Mouse (Mus musculus): ENCODE measurements around the gene Aldh3b2. TPM values are rescaled to one million over a fixed set of nuclear protein-coding genes. Genes with fewer than 3 reads are reported as not detected.
A peak's percentile ranks its signal among the peaks of the same experiment; 100 is the strongest.

The Aldh3b2 gene
- polyA plus RNA-seq, 1 experiment from 2014 or later = 25.3 TPM

GRCm38 (mm10) chr19:3988750-3989149, 16.6 kb downstream of the Aldh3b2 start:
- Histone ChIP-seq H3K4me2 (replicated peaks) (no peak overlapping the region), H3K9me3 (replicated peaks) (no peaks in the 10 kb centered on the region), H3K27ac (replicated peaks) (no peak overlapping the region), H3K36me3 (no peaks in the 10 kb centered on the region), H3K4me3 (replicated peaks) (no peak overlapping the region), H3K27me3 (no peaks in the 10 kb centered on the region), H3K4me1 (peaks cover 14% of the 10 kb centered on the region), H3K9ac (no peak overlapping the region)
- no peak for ATAC-seq (ENCODE audit: insufficient number of reproducible peaks, low FRiP score, low TSS enrichment, low read depth)
- WGBS = 85% methylated on average over 4 of the region's 4 CpGs

- Histone ChIP-seq H3K27me3 (no peaks in the 10 kb centered on the region), H3K9me3 (replicated peaks) (no peaks in the 10 kb centered on the region), H3K36me3 (no peaks in the 10 kb centered on the region), H3K27ac (replicated peaks) (no peak overlapping the region), H3K4me3 (replicated peaks) (no peak overlapping the region), H3K4me1 (peaks cover 11% of the 10 kb centered on the region), H3K4me2 (replicated peaks) (no peak overlapping the region), H3K9ac (no peak overlapping the region)
- WGBS = 61% methylated on average over 6 of the region's 6 CpGs
- ATAC-seq (ENCODE audit: insufficient number of reproducible peaks, low FRiP score, low TSS enrichment, low read depth) = no peak
These were observed 18.7 kb downstream of the Aldh3b2 start for GRCm38 (mm10) chr19:3990804-3991203.

- H3K9ac ChIP-seq = no peak overlapping the region
- H3K4me2 ChIP-seq (replicated peaks) = no peak overlapping the region
- H3K9me3 ChIP-seq (replicated peaks) = no peaks in the 10 kb centered on the region
- no peak overlapping the region for H3K27ac ChIP-seq (replicated peaks)
- H3K4me1 ChIP-seq = peaks cover 5% of the 10 kb centered on the region
- no peak overlapping the region for H3K4me3 ChIP-seq (replicated peaks)
- H3K36me3 ChIP-seq = no peaks in the 10 kb centered on the region
- no peaks in the 10 kb centered on the region for H3K27me3 ChIP-seq
- no peak for ATAC-seq (ENCODE audit: insufficient number of reproducible peaks, low FRiP score, low TSS enrichment, low read depth)
- whole genome bisulfite sequencing = 93% methylated on average over 3 of the region's 3 CpGs
These were observed 19.4 kb downstream of the Aldh3b2 start for GRCm38 (mm10) chr19:3991562-3991961.

DNA sequence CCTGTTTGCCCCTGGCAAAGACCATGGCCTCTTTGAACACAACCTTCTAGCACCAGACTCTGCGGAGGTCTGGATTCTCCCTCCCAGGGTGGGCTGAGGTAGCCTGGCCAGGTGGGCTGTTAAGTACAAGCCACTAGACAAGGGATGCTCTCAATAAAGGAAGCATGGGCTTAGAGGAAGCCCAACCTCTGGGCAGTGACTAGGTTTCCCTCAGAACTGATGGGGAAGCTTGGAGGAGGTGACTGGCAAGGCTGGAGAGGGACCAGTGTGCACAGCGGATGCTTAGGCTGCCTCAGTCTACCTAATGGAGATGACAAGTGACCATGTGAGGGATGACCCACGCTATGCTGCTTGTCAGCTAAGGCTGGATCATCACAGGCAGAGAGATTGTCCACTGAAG, 19.8 kb downstream of the Aldh3b2 start:
- H3K27ac ChIP-seq (replicated peaks) = no peak overlapping the region
- H3K4me1 ChIP-seq = peaks cover 1% of the 10 kb centered on the region; the same call in 1 of the 2 replicates
- no peak for ATAC-seq (ENCODE audit: insufficient number of reproducible peaks, low FRiP score, low TSS enrichment, low read depth)
- H3K4me3 ChIP-seq (replicated peaks) = no peak overlapping the region
- no peak overlapping the region for H3K4me2 ChIP-seq (replicated peaks)
- WGBS = 77% methylated on average over 3 of the region's 3 CpGs
- H3K36me3 ChIP-seq = no peaks in the 10 kb centered on the region
- no peak overlapping the region for H3K9ac ChIP-seq
- no peaks in the 10 kb centered on the region for H3K9me3 ChIP-seq (replicated peaks)
- H3K27me3 ChIP-seq = no peaks in the 10 kb centered on the region

- H3K4me3 ChIP-seq (replicated peaks) = no peak within 1 kb of the TSS
- ATAC-seq (ENCODE audit: insufficient number of reproducible peaks, low FRiP score, low TSS enrichment, low read depth) = no peak
These were observed 20.3 kb downstream of the Aldh3b2 start, which contains the start of gene Tbx10 for GRCm38 (mm10) chr19:3992416-3992815. TSS of gene Tbx10 (plus strand) at chr19:3992752.

DNA sequence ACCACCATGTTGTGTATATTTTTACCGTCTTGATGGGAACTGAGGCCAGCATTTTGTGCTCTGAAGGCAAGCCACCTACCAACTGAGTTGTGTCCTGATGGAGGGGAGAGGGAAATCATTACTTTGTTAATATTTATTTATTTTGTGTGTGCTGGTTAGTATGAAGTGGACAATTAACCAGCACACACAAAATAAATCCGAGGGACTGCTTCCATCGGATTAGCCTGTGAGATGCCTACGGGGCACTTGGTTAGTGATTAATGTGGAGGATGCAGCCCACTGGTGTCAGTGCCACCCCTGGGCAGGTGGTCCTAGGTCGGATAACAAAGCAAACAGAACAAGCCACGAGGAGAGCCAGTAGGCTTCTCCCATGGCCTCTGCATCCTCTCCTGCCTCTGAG, 22.8 kb downstream of the Aldh3b2 start:
- no peak for ATAC-seq (ENCODE audit: insufficient number of reproducible peaks, low FRiP score, low TSS enrichment, low read depth)
- H3K36me3 ChIP-seq = no peaks in the 10 kb centered on the region
- no peak overlapping the region for H3K4me3 ChIP-seq (replicated peaks)
- H3K9ac ChIP-seq = no peak overlapping the region
- H3K4me2 ChIP-seq (replicated peaks) = no peak overlapping the region
- no peak overlapping the region for H3K27ac ChIP-seq (replicated peaks)
- 66% methylated on average over 6 of the region's 6 CpGs for WGBS
- H3K4me1 ChIP-seq = peaks cover 11% of the 10 kb centered on the region
- no peaks in the 10 kb centered on the region for H3K27me3 ChIP-seq
- no peaks in the 10 kb centered on the region for H3K9me3 ChIP-seq (replicated peaks)

More at GRCm38 (mm10) chr19:3992416-3992815, 20.3 kb downstream of the Aldh3b2 start, which contains the start of gene Tbx10:
- WGBS = 43% methylated on average over 5 of the region's 5 CpGs
- no peaks in the 10 kb centered on the region for H3K27me3 ChIP-seq
- H3K9ac ChIP-seq = no peak within 1 kb of the TSS
- H3K4me1 ChIP-seq = no peaks in the 10 kb centered on the region; the same call in 1 of the 2 replicates
- H3K4me2 ChIP-seq (replicated peaks) = no peak within 1 kb of the TSS
- no peaks in the 10 kb centered on the region for H3K36me3 ChIP-seq
- H3K27ac ChIP-seq (replicated peaks) = no peak within 1 kb of the TSS
- no peaks in the 10 kb centered on the region for H3K9me3 ChIP-seq (replicated peaks)

GRCm38 (mm10) chr19:3995505-3995904, 23.4 kb downstream of the Aldh3b2 start:
- Histone ChIP-seq H3K9ac (no peak overlapping the region), H3K4me3 (replicated peaks) (no peak overlapping the region), H3K9me3 (replicated peaks) (no peaks in the 10 kb centered on the region), H3K27me3 (no peaks in the 10 kb centered on the region), H3K27ac (replicated peaks) (no peak overlapping the region), H3K4me1 (peaks cover 12% of the 10 kb centered on the region), H3K36me3 (no peaks in the 10 kb centered on the region), H3K4me2 (replicated peaks) (no peak overlapping the region)
- no peak for ATAC-seq (ENCODE audit: insufficient number of reproducible peaks, low FRiP score, low TSS enrichment, low read depth)
- WGBS = 71% methylated on average over 3 of the region's 3 CpGs

GRCm38 (mm10) chr19:3996106-3996505, 24.0 kb downstream of the Aldh3b2 start:
- Histone ChIP-seq H3K4me3 (replicated peaks) (no peak overlapping the region), H3K4me2 (replicated peaks) (no peak overlapping the region), H3K4me1 (peaks cover 15% of the 10 kb centered on the region), H3K27ac (replicated peaks) (no peak overlapping the region), H3K36me3 (no peaks in the 10 kb centered on the region), H3K9me3 (replicated peaks) (no peaks in the 10 kb centered on the region), H3K27me3 (no peaks in the 10 kb centered on the region), H3K9ac (no peak overlapping the region)
- ATAC-seq (ENCODE audit: insufficient number of reproducible peaks, low FRiP score, low TSS enrichment, low read depth) = no peak
- WGBS = 52% methylated on average over 7 of the region's 7 CpGs

- no peak overlapping the region for H3K4me3 ChIP-seq (replicated peaks)
- peaks cover 22% of the 10 kb centered on the region for H3K4me1 ChIP-seq
- no peak overlapping the region for H3K4me2 ChIP-seq (replicated peaks)
- H3K9ac ChIP-seq = no peak overlapping the region
- H3K27me3 ChIP-seq = no peaks in the 10 kb centered on the region
- H3K36me3 ChIP-seq = no peaks in the 10 kb centered on the region
- 75% methylated on average over 8 of the region's 8 CpGs for WGBS
- ATAC-seq (ENCODE audit: insufficient number of reproducible peaks, low FRiP score, low TSS enrichment, low read depth) = no peak
- H3K9me3 ChIP-seq (replicated peaks) = no peaks in the 10 kb centered on the region
- no peak overlapping the region for H3K27ac ChIP-seq (replicated peaks)
These were observed 24.6 kb downstream of the Aldh3b2 start for GRCm38 (mm10) chr19:3996747-3997146.

DNA sequence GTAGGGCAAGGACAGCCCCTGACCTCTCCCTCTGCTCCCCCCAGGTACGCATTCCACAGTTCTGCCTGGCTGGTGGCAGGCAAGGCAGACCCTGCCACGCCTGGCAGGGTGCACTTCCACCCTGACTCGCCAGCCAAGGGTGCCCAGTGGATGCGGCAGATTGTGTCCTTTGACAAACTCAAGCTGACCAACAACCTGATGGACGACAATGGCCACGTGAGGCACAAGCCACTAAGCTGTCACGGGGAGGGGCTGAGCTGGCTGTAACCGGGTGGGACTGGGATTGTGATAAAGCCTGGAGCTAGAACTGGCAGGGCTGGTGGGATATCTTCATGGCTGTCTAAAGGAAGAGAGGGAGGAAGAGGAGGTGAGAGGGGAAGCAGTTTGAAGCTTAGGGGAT, 25.1 kb downstream of the Aldh3b2 start:
- Histone ChIP-seq H3K4me1 (peaks cover 23% of the 10 kb centered on the region), H3K9ac (no peak overlapping the region), H3K4me3 (replicated peaks) (no peak overlapping the region), H3K9me3 (replicated peaks) (no peaks in the 10 kb centered on the region), H3K4me2 (replicated peaks) (no peak overlapping the region), H3K27me3 (no peaks in the 10 kb centered on the region), H3K27ac (replicated peaks) (no peak overlapping the region), H3K36me3 (no peaks in the 10 kb centered on the region)
- no peak for ATAC-seq (ENCODE audit: insufficient number of reproducible peaks, low FRiP score, low TSS enrichment, low read depth)
- 65% methylated on average over 8 of the region's 8 CpGs for WGBS

GRCm38 (mm10) chr19:3998335-3998734, 26.2 kb downstream of the Aldh3b2 start:
- Histone ChIP-seq H3K4me3 (replicated peaks) (no peak overlapping the region), H3K9me3 (replicated peaks) (no peaks in the 10 kb centered on the region), H3K4me2 (replicated peaks) (no peak overlapping the region), H3K9ac (no peak overlapping the region), H3K4me1 (peaks cover 23% of the 10 kb centered on the region), H3K27me3 (no peaks in the 10 kb centered on the region), H3K36me3 (no peaks in the 10 kb centered on the region), H3K27ac (replicated peaks) (no peak overlapping the region)
- no peak for ATAC-seq (ENCODE audit: insufficient number of reproducible peaks, low FRiP score, low TSS enrichment, low read depth)
- WGBS = 75% methylated on average over 8 of the region's 8 CpGs

DNA sequence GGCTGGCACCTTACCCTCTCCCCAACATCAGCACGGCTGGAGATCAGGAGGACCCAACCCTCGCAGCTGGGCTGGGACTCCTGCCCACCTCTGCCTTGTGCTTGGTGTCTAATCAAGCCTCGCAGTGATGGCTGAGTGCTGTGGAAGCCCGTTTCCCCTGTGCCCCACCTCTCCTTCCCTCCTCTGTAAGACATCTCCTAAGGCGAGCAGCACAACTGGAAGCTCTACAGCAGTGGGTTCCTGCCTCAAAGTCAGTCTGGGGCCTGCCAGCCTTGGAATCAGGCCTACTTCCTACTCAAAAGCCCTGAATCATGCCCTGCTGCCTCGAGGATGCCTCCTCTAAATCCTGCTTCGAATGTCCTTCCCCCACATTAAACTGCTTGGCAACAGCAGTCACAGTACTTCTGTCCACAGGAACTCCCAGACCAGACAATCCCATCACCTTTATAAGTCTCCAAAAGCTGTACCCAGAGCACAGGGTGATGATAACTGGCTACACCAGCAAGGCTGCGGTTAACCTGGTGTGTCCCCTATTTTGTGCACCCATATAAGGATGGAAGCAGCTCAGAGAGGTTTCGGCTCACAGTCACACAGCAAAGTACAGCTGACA, 27.1 kb downstream of the Aldh3b2 start:
- Histone ChIP-seq H3K27ac (replicated peaks) (no peak overlapping the region), H3K36me3 (no peaks in the 10 kb centered on the region), H3K4me3 (replicated peaks) (peak overlapping the region; percentile 66), H3K9ac (no peak overlapping the region), H3K4me2 (replicated peaks) (peak overlapping the region; percentile 81), H3K27me3 (no peaks in the 10 kb centered on the region), H3K4me1 (peaks cover 23% of the 10 kb centered on the region), H3K9me3 (replicated peaks) (no peaks in the 10 kb centered on the region)
- WGBS = 81% methylated on average over 9 of the region's 9 CpGs
- no peak for ATAC-seq (ENCODE audit: insufficient number of reproducible peaks, low FRiP score, low TSS enrichment, low read depth)

All from embryonic facial prominence, embryonic 15.5 days (tissue).